ENCODE assay signal across 12 mouse cellular contexts in the genomic region with DNA sequence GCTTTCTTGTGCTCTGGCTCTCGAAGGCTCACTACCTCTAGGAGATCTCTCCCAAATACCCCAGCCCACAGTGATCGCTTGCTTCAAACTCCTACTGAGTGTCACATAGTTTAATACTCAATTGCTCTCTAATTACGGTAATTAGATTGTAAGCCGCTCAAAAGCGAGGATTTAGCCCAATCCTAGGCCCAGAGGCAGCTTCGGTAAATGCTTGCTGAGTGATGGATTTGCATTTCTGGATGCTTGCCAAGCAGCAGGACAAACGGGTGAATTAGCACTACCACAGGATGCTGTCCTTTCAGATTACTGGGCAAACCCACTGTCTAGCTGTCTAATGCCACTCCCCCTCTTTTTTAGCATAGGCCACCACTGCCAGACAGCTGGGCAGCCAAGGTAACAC. TPM values are rescaled to one million over a fixed set of nuclear protein-coding genes. Genes with fewer than 3 reads are reported as not detected.
A peak's percentile ranks its signal among the peaks of the same experiment; 100 is the strongest.
DNase-seq lines count a peak whose midpoint lies in the region; ATAC-seq and TF ChIP-seq lines count a peak whose summit lies in the region.
"Had no signal": no experiment of that assay in that cellular context is flagged by ENCODE, and none has a peak within 500 bp of the region (broad histone marks: within the 10 kb centered on the region; RNA-seq: fewer than 3 reads in every experiment).

No protein-coding gene starts in this region.

- H3K36me3 ChIP-seq in hindbrain, embryonic 12.5 days, result no peaks in the 10 kb centered on the region
- H3K36me3 ChIP-seq in neural tube, embryonic 12.5 days, result no peaks in the 10 kb centered on the region
- H3K36me3 ChIP-seq: heart, embryonic 10.5 days had no signal

- H3K9ac ChIP-seq in hindbrain, embryonic 12.5 days, result no peak overlapping the region
- no peak overlapping the region for H3K9ac ChIP-seq in neural tube, embryonic 12.5 days
- H3K9ac ChIP-seq: liver, embryonic 14.5 days had no signal

- no peaks in the 10 kb centered on the region for H3K9me3 ChIP-seq in hindbrain, embryonic 12.5 days (replicated peaks)
- no peaks in the 10 kb centered on the region for H3K9me3 ChIP-seq in neural tube, embryonic 12.5 days
- H3K9me3 ChIP-seq: heart, embryonic 10.5 days had no signal

- no peak overlapping the region for H3K27ac ChIP-seq in hindbrain, embryonic 12.5 days
- no peak overlapping the region for H3K27ac ChIP-seq in neural tube, embryonic 12.5 days
- H3K27ac ChIP-seq: heart, embryonic 10.5 days; liver, embryonic 14.5 days had no signal

- peak; percentile 67 for ATAC-seq in hindbrain, embryonic 12.5 days (ENCODE audit: low FRiP score)
- ATAC-seq in neural tube, embryonic 12.5 days (ENCODE audit: low FRiP score, low read depth), result peak; percentile 68

- WGBS in hindbrain, embryonic 12.5 days, result 33% methylated on average over 7 of the region's 7 CpGs
- 12% methylated on average over 7 of the region's 7 CpGs for WGBS in neural tube, embryonic 12.5 days

- H3K4me3 ChIP-seq in hindbrain, embryonic 12.5 days, result no peak overlapping the region
- no peak overlapping the region for H3K4me3 ChIP-seq in neural tube, embryonic 12.5 days
- H3K4me3 ChIP-seq: heart, embryonic 10.5 days; myocyte had no signal

- no peaks in the 10 kb centered on the region for H3K27me3 ChIP-seq in hindbrain, embryonic 12.5 days
- H3K27me3 ChIP-seq in neural tube, embryonic 12.5 days (replicated peaks), result peaks cover 8% of the 10 kb centered on the region

- TF ChIP-seq POLR2A in brain, embryonic 14.5 days (IDR thresholded peaks at IDR 0.05; ENCODE audit: borderline replicate concordance, extremely low read depth, insufficient read depth, insufficient read length, poor library complexity, severe bottlenecking), result no peak

- peak; percentile 24 for DNase-seq in kidney, postnatal 14 days
- DNase-seq in kidney, adult 9 months, result no peak
- peak; percentile 95 for DNase-seq in brain, embryonic 14.5 days (ENCODE audit: low read depth)
- DNase-seq in spleen, postnatal 10 days (ENCODE audit: low spot score in 2 of 2), result no peak
- DNase-seq in liver, result no peak
- no peak for DNase-seq in layer of hippocampus, postnatal 36 days
- DNase-seq: cerebellum, adult 18-20 months had no signal

- no peak for TF ChIP-seq CTCF in brain, embryonic 14.5 days (IDR thresholded peaks at IDR 0.05; ENCODE audit: borderline replicate concordance, extremely low read depth, insufficient read depth, insufficient read length)

- peaks cover 17% of the 10 kb centered on the region for H3K4me1 ChIP-seq in hindbrain, embryonic 12.5 days
- H3K4me1 ChIP-seq in neural tube, embryonic 12.5 days, result peaks cover 7% of the 10 kb centered on the region; the same call in 1 of the 2 replicates

- H3K4me2 ChIP-seq in hindbrain, embryonic 12.5 days (replicated peaks), result no peak overlapping the region
- no peak overlapping the region for H3K4me2 ChIP-seq in neural tube, embryonic 12.5 days (replicated peaks)

RNA-seq across cellular contexts. Expression of a gene that starts 16.9 kb away (rescaled TPM):
- polyA plus RNA-seq in brain, embryonic 14.5 days (2012; rRNA removed), result 23.5 and 28.6 TPM in 2 replicates
- 24.2 and 25.8 TPM in 2 replicates for polyA plus RNA-seq in hindbrain, embryonic 12.5 days (2016; fragmentation: Nextera tagmentation; extraction: Ambion mirVana)
- polyA plus RNA-seq in neural tube, embryonic 12.5 days (2016; fragmentation: Nextera tagmentation; extraction: Ambion mirVana), result 21.1 and 27.4 TPM in 2 replicates
- 10 to 100 TPM; 23.8 to 26.2 TPM for total RNA-seq in layer of hippocampus, postnatal 36 days (2021)

RNA-seq across cellular contexts. Expression of a gene that starts 17.1 kb away (rescaled TPM):
- polyA plus RNA-seq in brain, embryonic 14.5 days (2012; rRNA removed), result 4.8 and 5.6 TPM in 2 replicates
- polyA plus RNA-seq in hindbrain, embryonic 12.5 days (2016; fragmentation: Nextera tagmentation; extraction: Ambion mirVana), result 2.9 and 3.8 TPM in 2 replicates
- 3.2 and 3.5 TPM in 2 replicates for polyA plus RNA-seq in neural tube, embryonic 12.5 days (2016; fragmentation: Nextera tagmentation; extraction: Ambion mirVana)
- 10 to 100 TPM in 1 of 2 experiments, 1 to 10 TPM in 1; 8.3 to 11.3 TPM for total RNA-seq in layer of hippocampus, postnatal 36 days (2021)

Comparison
In these comparisons a context has a peak if more than half of its experiments do, and no peak if none do; other contexts are left out.
1. DNase-seq: peak in kidney, postnatal 14 days (single experiment) and brain, embryonic 14.5 days (single experiment); none in kidney, adult 9 months (single experiment), spleen, postnatal 10 days (0 of 2), liver (single experiment) and layer of hippocampus, postnatal 36 days (0 of 2).